Mouse (Mus musculus) CH12.LX (cell line): ENCODE measurements around the gene Slc17a9. TPM values are rescaled to one million over a fixed set of nuclear protein-coding genes. Genes with fewer than 3 reads are reported as not detected.

Experiments used
- DNase-seq: peaks from one replicate; pipeline ENCODE4 v3.0.0-alpha.2; 2013; ENCODE audit errors: extremely low read depth
- H3K27ac ChIP-seq: 2 replicates; pipeline ENCODE4 v1.5.1; 2012; ENCODE audit warnings: low read depth, mild to moderate bottlenecking, control low read depth, moderate library complexity; ENCODE audit not compliant: insufficient read depth
- H3K27me3 ChIP-seq: replicated peaks from 2 replicates; pipeline ENCODE3; 2012; ENCODE audit warnings: inconsistent platforms
- H3K36me3 ChIP-seq, 2 experiments: replicated peaks in 1 of 2; 2 replicates each; pipeline versions ENCODE3 to v1.6.1; 2012; ENCODE audit warnings: inconsistent platforms in 1 of 2, low read length in 1 of 2, mild to moderate bottlenecking in 1 of 2, mixed read lengths in 1 of 2, moderate library complexity in 1 of 2; ENCODE audit not compliant: control insufficient read depth in 1 of 2, insufficient read depth in 1 of 2
- H3K4me1 ChIP-seq, 2 experiments: 2 replicates each; pipeline ENCODE4 v1.6.1; 2012; ENCODE audit warnings: inconsistent platforms in 1 of 2, moderate library complexity in 1 of 2; ENCODE audit not compliant: insufficient read depth in 2 of 2, control insufficient read depth in 1 of 2
- H3K4me2 ChIP-seq: 2 replicates; pipeline ENCODE4 v1.6.1; 2012; ENCODE audit warnings: low read depth, mild to moderate bottlenecking, control low read depth; ENCODE audit not compliant: poor library complexity, insufficient read depth, severe bottlenecking
- H3K4me3 ChIP-seq, 3 experiments: fragments of 150-350 bp in 1 of 3; sonication (generic) in 1 of 3; replicated peaks in 1 of 3; 2 replicates each; pipeline versions ENCODE3 to v1.5.1; 2011 to 2012; ENCODE audit warnings: low read depth in 2 of 3, low read length in 2 of 3, mild to moderate bottlenecking in 2 of 3, moderate library complexity in 2 of 3, control low read depth in 1 of 3, improper control_type of control experiment in 1 of 3, inconsistent platforms in 1 of 3, mixed read lengths in 1 of 3; ENCODE audit not compliant: poor library complexity in 1 of 3
- H3K79me2 ChIP-seq: replicated peaks from 2 replicates; pipeline ENCODE4 v1.6.1; 2012; ENCODE audit warnings: mild to moderate bottlenecking, moderate library complexity; ENCODE audit not compliant: control insufficient read depth, poor library complexity, insufficient read depth, severe bottlenecking; ENCODE audit errors: extremely low read depth
- H3K9ac ChIP-seq: 2 replicates; pipeline ENCODE4 v1.6.1; 2012; ENCODE audit warnings: low read depth, mild to moderate bottlenecking, control low read depth, moderate library complexity; ENCODE audit not compliant: insufficient read depth
- H3K9me3 ChIP-seq: replicated peaks from 2 replicates; pipeline ENCODE3; 2012; ENCODE audit warnings: low read length, inconsistent platforms, mixed read lengths
- CTCF ChIP-seq, 2 experiments: IDR thresholded peaks in 1 of 2; conservative IDR thresholded peaks in 1 of 2; 2 replicates each; pipeline ENCODE4 v1.5.1; 2011 to 2012; ENCODE audit warnings: low read depth in 2 of 2, low read length in 2 of 2, improper control_type of control experiment in 1 of 2, inconsistent platforms in 1 of 2, mild to moderate bottlenecking in 1 of 2, moderate library complexity in 1 of 2
- E2F4 ChIP-seq: IDR thresholded peaks from 2 replicates; pipeline ENCODE4 v1.6.1; 2011; ENCODE audit warnings: low read depth, low read length, improper control_type of control experiment; ENCODE audit not compliant: insufficient replicate concordance
- ETS1 ChIP-seq: conservative IDR thresholded peaks from 2 replicates; pipeline ENCODE4 v1.6.1; 2012; ENCODE audit warnings: low read depth, mild to moderate bottlenecking, inconsistent platforms, low read length, improper control_type of control experiment, moderate library complexity
- MAX ChIP-seq: IDR thresholded peaks from 2 replicates; pipeline ENCODE4 v1.6.1; 2011; ENCODE audit warnings: low read length, improper control_type of control experiment
- NELFE ChIP-seq: IDR thresholded peaks from 2 replicates; pipeline ENCODE4 v1.6.1; 2011; ENCODE audit warnings: low read depth, low read length, improper control_type of control experiment
- NRF1 ChIP-seq: IDR thresholded peaks from 2 replicates; pipeline ENCODE4 v1.6.1; 2014; ENCODE audit warnings: low read depth, mild to moderate bottlenecking, inconsistent platforms, low read length, improper control_type of control experiment, moderate library complexity
- PAX5 ChIP-seq: IDR thresholded peaks from 2 replicates; pipeline ENCODE4 v1.6.1; 2012; ENCODE audit warnings: low read length, inconsistent platforms, mixed read lengths
- POLR2A ChIP-seq: IDR thresholded peaks from 2 replicates; pipeline ENCODE4 v1.6.1; 2011; ENCODE audit warnings: low read depth, mild to moderate bottlenecking, improper control_type of control experiment, low read length
- RAD21 ChIP-seq: IDR thresholded peaks from 2 replicates; pipeline ENCODE4 v1.6.1; 2011; ENCODE audit warnings: low read depth, mild to moderate bottlenecking, low read length, improper control_type of control experiment, moderate library complexity
- SIN3A ChIP-seq: IDR thresholded peaks from 2 replicates; pipeline ENCODE4 v1.6.1; 2012; ENCODE audit warnings: low read length, improper control_type of control experiment, inconsistent platforms
- SMC3 ChIP-seq: IDR thresholded peaks from 2 replicates; pipeline ENCODE4 v1.6.1; 2011; ENCODE audit warnings: low read depth, low read length, improper control_type of control experiment
- USF1 ChIP-seq: IDR thresholded peaks from 2 replicates; pipeline ENCODE4 v1.6.1; 2014; ENCODE audit warnings: low read depth, mild to moderate bottlenecking, inconsistent platforms, low read length, improper control_type of control experiment
- ZC3H11A ChIP-seq: IDR thresholded peaks from 2 replicates; pipeline ENCODE4 v1.6.1; 2012; ENCODE audit warnings: low read depth, mild to moderate bottlenecking, inconsistent platforms, low read length, improper control_type of control experiment
- ZNF384 ChIP-seq: IDR thresholded peaks from 2 replicates; pipeline ENCODE4 v1.6.1; 2012; ENCODE audit warnings: low read depth, low read length, improper control_type of control experiment, inconsistent platforms
- dilution Hi-C: fragments of 300-500 bp; cut with MboI; formaldehyde crosslinking; loops from 2 replicates; pipeline ENCODE4 v1.14.3; 2020; ENCODE audit warnings: low sequenced_read_pairs; ENCODE audit not compliant: extremely low pct_unique_long_range_greater_than_20kb, extremely low pct_ligation_motif_present
- in situ Hi-C: fragments of 300-500 bp; cut with MboI; formaldehyde crosslinking; loops from 3 replicates; pipeline ENCODE4 v1.14.3; 2019; ENCODE audit warnings: low sequenced_read_pairs, low pct_ligation_motif_present, low pct_unique_long_range_greater_than_20kb, mixed read lengths
- polyA plus RNA-seq: library from polyadenylated mRNA; unstranded; fragments of >175 nt; gene quantifications from 2 replicates; pipeline ENCODE4 v1.2.1, GENCODE M21; 2012; ENCODE audit warnings: low read depth; ENCODE audit not compliant: insufficient read length
- total RNA-seq, 2 experiments: library from RNA; depleted of rRNA; stranded (reverse); fragments of 300-350 nt in 1 of 2; fragments of >200 nt in 1 of 2; gene quantifications; 2 replicates each; pipeline ENCODE4 v1.2.3; 2012 to 2014

Gene Slc17a9
- total and polyA plus RNA-seq, 3 experiments = 7.2 to 23.7 (median 13.4) TPM

DNA sequence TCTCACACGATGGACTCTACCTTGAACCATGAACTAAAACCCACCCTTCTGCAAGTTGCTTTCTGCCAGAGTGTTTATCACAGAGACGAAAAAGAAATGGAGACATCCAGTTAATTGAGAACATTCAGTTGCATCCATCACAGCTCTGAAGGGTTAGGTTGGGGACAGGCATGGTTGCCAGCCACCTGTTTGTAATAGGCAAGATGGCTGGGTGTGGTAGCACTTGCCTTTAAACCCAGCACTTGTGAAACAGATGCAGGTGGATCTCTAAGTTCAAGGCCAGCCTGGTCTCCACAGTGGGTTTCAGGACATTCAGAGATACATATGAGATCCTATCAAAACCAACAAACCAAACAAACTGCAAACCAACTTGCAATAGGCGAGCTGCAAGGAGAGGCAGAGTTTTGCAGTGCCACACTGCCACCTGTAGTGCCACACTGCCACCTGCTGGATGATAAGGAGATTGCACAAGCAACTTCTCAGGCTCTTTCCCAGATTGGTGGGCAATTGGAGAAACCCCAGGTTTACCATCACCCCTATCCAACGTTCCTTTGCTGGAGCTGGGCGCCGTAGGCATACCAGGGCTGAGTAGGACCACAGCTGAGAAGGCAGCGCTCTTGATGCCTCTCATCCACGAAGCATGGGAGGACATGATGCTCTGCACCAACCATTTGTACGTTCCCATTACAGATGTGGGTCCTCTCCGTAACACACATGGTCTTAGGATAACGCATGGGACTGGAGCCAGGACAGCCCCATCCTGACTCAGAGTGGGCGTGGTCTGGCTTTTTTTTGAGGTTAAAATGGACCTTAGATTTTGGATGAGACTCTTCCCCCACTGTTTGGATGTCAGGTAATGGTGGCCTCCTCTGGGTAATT lies 54.4 kb downstream of the Slc17a9 start:
- Histone ChIP-seq H3K4me3 (no peak overlapping the region), H3K27me3 (peaks cover 63% of the 10 kb centered on the region), H3K9me3 (peaks cover 10% of the 10 kb centered on the region), H3K4me1 (peaks cover 7 to 10% of the 10 kb centered on the region in 2 experiments), H3K36me3 (no peaks in the 10 kb centered on the region), H3K4me2 (no peak overlapping the region), H3K27ac (no peak overlapping the region), H3K79me2 (no peaks in the 10 kb centered on the region), H3K9ac (no peak overlapping the region)
- TF ChIP-seq PAX5 = no peak
- TF ChIP-seq SIN3A = no peak
- TF ChIP-seq CTCF (conservative IDR thresholded peaks at IDR 0.05 in 1 of 2, IDR thresholded peaks at IDR 0.05 in 1 of 2; ENCODE audit: low read depth in 2 of 2, low read length in 2 of 2) = peak; percentile 94 to 97
- no peak for TF ChIP-seq POLR2A
- 0 out of 2 replicates have a peak, but pooled peaks have one; percentile 29 for TF ChIP-seq NRF1
- TF ChIP-seq ZC3H11A = peak; percentile 33; the same call in 1 of the 2 replicates
- TF ChIP-seq NELFE = peak; percentile 47; the same call in 1 of the 2 replicates
- TF ChIP-seq SMC3 = peak; percentile 89
- peak; percentile 99 for TF ChIP-seq RAD21
- no peak for TF ChIP-seq E2F4
- peak; percentile 61 for DNase-seq
- in situ Hi-C loops = loop anchor here (5.0 kb wide), 1 partner anchor 197 kb away; the partner anchor contains the start of gene Mrgbp
- dilution Hi-C loops = no loop called here

GRCm38 (mm10) chr2:180780282-180780681 lies 55.2 kb downstream of the Slc17a9 start:
- H3K27ac ChIP-seq = no peak overlapping the region
- no peak for DNase-seq
- H3K4me2 ChIP-seq = no peak overlapping the region
- H3K79me2 ChIP-seq = no peaks in the 10 kb centered on the region
- peaks cover 4 to 5% of the 10 kb centered on the region in 2 experiments for H3K4me1 ChIP-seq
- dilution Hi-C loops = no loop called here
- H3K4me3 ChIP-seq = no peak overlapping the region
- TF ChIP-seq CTCF (conservative IDR thresholded peaks at IDR 0.05 in 1 of 2, IDR thresholded peaks at IDR 0.05 in 1 of 2; ENCODE audit: low read depth in 2 of 2, low read length in 2 of 2) = no peak
- no peak for TF ChIP-seq ETS1
- no peak for TF ChIP-seq NRF1
- no peak for TF ChIP-seq ZC3H11A
- TF ChIP-seq SMC3 = no peak
- TF ChIP-seq ZNF384 = no peak
- TF ChIP-seq USF1 = no peak
- no peak for TF ChIP-seq MAX
- TF ChIP-seq E2F4 = no peak
- TF ChIP-seq RAD21 = no peak
- TF ChIP-seq, all 38 proteins: peak for 0
- in situ Hi-C loops = loop anchor here (5.0 kb wide), 1 partner anchor 198 kb away; the partner anchor contains the start of gene Mrgbp
- peaks cover 65% of the 10 kb centered on the region for H3K27me3 ChIP-seq
- H3K36me3 ChIP-seq = no peaks in the 10 kb centered on the region
- peaks cover 10% of the 10 kb centered on the region for H3K9me3 ChIP-seq
- no peak overlapping the region for H3K9ac ChIP-seq
